Mouse (Mus musculus) MEL (cell line): ENCODE results near the gene Ak5. TPM values are rescaled to one million over a fixed set of nuclear protein-coding genes. Genes with fewer than 3 reads are reported as not detected.

Experiments used
- DNase-seq: peaks from one replicate; pipeline ENCODE4 v3.0.0; 2011; ENCODE audit warnings: low read depth, low spot score
- H3K27ac ChIP-seq: 2 replicates; pipeline ENCODE4 v1.5.1; 2012; ENCODE audit warnings: low read depth, mild to moderate bottlenecking, control low read depth, low read length, moderate library complexity; ENCODE audit not compliant: control insufficient read depth
- H3K27me3 ChIP-seq, 2 experiments: fragments of 150-350 bp in 1 of 2; sonication (generic) in 1 of 2; 2 replicates each; pipeline ENCODE4 v1.6.1; 2012; ENCODE audit warnings: low read length in 2 of 2, mild to moderate bottlenecking in 2 of 2, improper control_type of control experiment in 1 of 2, moderate library complexity in 1 of 2; ENCODE audit not compliant: insufficient read depth in 2 of 2, control insufficient read depth in 1 of 2
- H3K36me3 ChIP-seq, 2 experiments: 2 replicates each; pipeline ENCODE4 v1.6.1; 2012 to 2014; ENCODE audit warnings: low read length in 2 of 2, improper control_type of control experiment in 1 of 2, inconsistent platforms in 1 of 2, mild to moderate bottlenecking in 1 of 2; ENCODE audit not compliant: insufficient read depth in 2 of 2, control insufficient read depth in 1 of 2
- H3K4me1 ChIP-seq, 2 experiments: fragments of 150-350 bp in 1 of 2; sonication (generic) in 1 of 2; 2 replicates each; pipeline ENCODE4 v1.6.1; 2012; ENCODE audit warnings: low read length in 2 of 2, improper control_type of control experiment in 1 of 2, mild to moderate bottlenecking in 1 of 2; ENCODE audit not compliant: insufficient read depth in 2 of 2, control insufficient read depth in 1 of 2
- H3K4me3 ChIP-seq, 2 experiments: fragments of 150-350 bp in 1 of 2; sonication (generic) in 1 of 2; 2 replicates each; pipeline ENCODE4 v1.5.1; 2012; ENCODE audit warnings: low read depth in 2 of 2, low read length in 2 of 2, mild to moderate bottlenecking in 2 of 2, moderate library complexity in 2 of 2, control low read depth in 1 of 2, improper control_type of control experiment in 1 of 2; ENCODE audit not compliant: control insufficient read depth in 1 of 2, insufficient read depth in 1 of 2
- H3K79me2 ChIP-seq: 2 replicates; pipeline ENCODE4 v1.6.1; 2012; ENCODE audit warnings: mild to moderate bottlenecking, low read length, moderate library complexity; ENCODE audit not compliant: control insufficient read depth, poor library complexity, insufficient read depth
- H3K9ac ChIP-seq: 2 replicates; pipeline ENCODE4 v1.6.1; 2012; ENCODE audit warnings: low read depth, mild to moderate bottlenecking, control low read depth, low read length, moderate library complexity; ENCODE audit not compliant: control insufficient read depth, poor library complexity, severe bottlenecking
- H3K9me3 ChIP-seq: fragments of 150-350 bp; sonication (generic); replicated peaks from 2 replicates; pipeline ENCODE4 v1.6.1; 2012; ENCODE audit warnings: mild to moderate bottlenecking, low read length, improper control_type of control experiment, moderate library complexity; ENCODE audit not compliant: insufficient read depth
- CHD2 ChIP-seq: IDR thresholded peaks from 2 replicates; pipeline ENCODE4 v1.6.1; 2011; ENCODE audit warnings: low read length, improper control_type of control experiment
- CTCF ChIP-seq, 3 experiments: IDR thresholded peaks in 2 of 3; conservative IDR thresholded peaks in 1 of 3; 2 replicates each; pipeline ENCODE4 v1.5.1; 2011 to 2012; ENCODE audit warnings: low read length in 3 of 3, low read depth in 2 of 3, mild to moderate bottlenecking in 2 of 3, improper control_type of control experiment in 1 of 3, inconsistent platforms in 1 of 3, mixed read lengths in 1 of 3, moderate library complexity in 1 of 3; ENCODE audit not compliant: control insufficient read depth in 1 of 3, insufficient read depth in 1 of 3, poor library complexity in 1 of 3, severe bottlenecking in 1 of 3
- E2F4 ChIP-seq: IDR thresholded peaks from 2 replicates; pipeline ENCODE4 v1.6.1; 2011; ENCODE audit warnings: low read depth, low read length, improper control_type of control experiment, borderline replicate concordance
- ELF1 ChIP-seq: IDR thresholded peaks from 2 replicates; pipeline ENCODE4 v1.6.1; 2014; ENCODE audit warnings: low read depth, mild to moderate bottlenecking, inconsistent platforms, low read length, improper control_type of control experiment, moderate library complexity
- EP300 ChIP-seq, 2 experiments: IDR thresholded peaks; 2 replicates each; pipeline ENCODE4 v1.6.1; 2011; ENCODE audit warnings: improper control_type of control experiment in 2 of 2, low read length in 2 of 2, low read depth in 1 of 2, mild to moderate bottlenecking in 1 of 2
- GABPA ChIP-seq: IDR thresholded peaks from 2 replicates; pipeline ENCODE4 v1.6.1; 2012; ENCODE audit warnings: low read depth, mild to moderate bottlenecking, inconsistent platforms, low read length, improper control_type of control experiment, moderate library complexity
- JUND ChIP-seq: IDR thresholded peaks from 2 replicates; pipeline ENCODE4 v1.6.1; 2011; ENCODE audit warnings: low read depth, mild to moderate bottlenecking, improper control_type of control experiment, low read length
- MAFK ChIP-seq: IDR thresholded peaks from 2 replicates; pipeline ENCODE4 v1.6.1; 2011; ENCODE audit warnings: low read depth, mild to moderate bottlenecking, low read length, improper control_type of control experiment, borderline replicate concordance
- MAZ ChIP-seq: IDR thresholded peaks from 2 replicates; pipeline ENCODE4 v1.6.1; 2012; ENCODE audit warnings: low read depth, mild to moderate bottlenecking, inconsistent platforms, low read length, improper control_type of control experiment
- MXI1 ChIP-seq: IDR thresholded peaks from 2 replicates; pipeline ENCODE4 v1.6.1; 2011; ENCODE audit warnings: mild to moderate bottlenecking, low read depth, low read length, improper control_type of control experiment
- MYB ChIP-seq: IDR thresholded peaks from 2 replicates; pipeline ENCODE4 v1.6.1; 2011; ENCODE audit warnings: mild to moderate bottlenecking, low read depth, low read length, improper control_type of control experiment
- NRF1 ChIP-seq: IDR thresholded peaks from 2 replicates; pipeline ENCODE4 v1.6.1; 2014; ENCODE audit warnings: low read depth, mild to moderate bottlenecking, inconsistent platforms, low read length, improper control_type of control experiment, moderate library complexity; ENCODE audit not compliant: poor library complexity, insufficient read depth, severe bottlenecking
- POLR2A ChIP-seq, 2 experiments: IDR thresholded peaks; 2 replicates each; pipeline ENCODE4 v1.6.1; 2011 to 2012; ENCODE audit warnings: low read length in 2 of 2, mild to moderate bottlenecking in 2 of 2, control low read depth in 1 of 2, improper control_type of control experiment in 1 of 2, low read depth in 1 of 2, moderate library complexity in 1 of 2; ENCODE audit not compliant: control insufficient read depth in 1 of 2, insufficient read depth in 1 of 2, poor library complexity in 1 of 2
- POLR2AphosphoS2 ChIP-seq: IDR thresholded peaks from 2 replicates; pipeline ENCODE4 v1.6.1; 2011; ENCODE audit warnings: low read length, improper control_type of control experiment
- POLR2AphosphoS5 ChIP-seq: IDR thresholded peaks from 2 replicates; pipeline ENCODE4 v1.6.1; 2012; ENCODE audit warnings: low read depth, borderline replicate concordance, mild to moderate bottlenecking, inconsistent platforms, low read length, moderate library complexity, mixed read lengths
- RCOR1 ChIP-seq: IDR thresholded peaks from 2 replicates; pipeline ENCODE4 v1.6.1; 2012; ENCODE audit warnings: low read depth, mild to moderate bottlenecking, inconsistent platforms, low read length, improper control_type of control experiment
- SMC3 ChIP-seq: IDR thresholded peaks from 2 replicates; pipeline ENCODE4 v1.6.1; 2011; ENCODE audit warnings: low read depth, low read length, improper control_type of control experiment
- TAL1 ChIP-seq: IDR thresholded peaks from 2 replicates; pipeline ENCODE4 v1.6.1; 2012; ENCODE audit warnings: mild to moderate bottlenecking, inconsistent platforms, low read length, moderate library complexity, mixed read lengths
- ZC3H11A ChIP-seq: IDR thresholded peaks from 2 replicates; pipeline ENCODE4 v1.6.1; 2012; ENCODE audit warnings: low read depth, mild to moderate bottlenecking, inconsistent platforms, low read length, improper control_type of control experiment
- polyA plus RNA-seq, 2 experiments: library from polyadenylated mRNA; stranded (reverse) in 1 of 2; unstranded in 1 of 2; fragments of >175 nt in 1 of 2; fragments of >200 nt in 1 of 2; gene quantifications; 2 replicates each; pipeline versions ENCODE4 v1.2.1 to v1.2.4; 2012; ENCODE audit warnings: low replicate concordance in 2 of 2, low read depth in 1 of 2; ENCODE audit not compliant: insufficient read length in 2 of 2, insufficient read depth in 1 of 2, missing spikeins in 1 of 2
- total RNA-seq: library from RNA; depleted of rRNA; stranded (reverse); fragments of 300-350 nt; gene quantifications from 2 replicates; pipeline ENCODE4 v1.2.3, GENCODE M21; 2012

Ak5 gene
- total and polyA plus RNA-seq, 3 experiments = 0.06 to 0.31 TPM; not detected in 1

DNA sequence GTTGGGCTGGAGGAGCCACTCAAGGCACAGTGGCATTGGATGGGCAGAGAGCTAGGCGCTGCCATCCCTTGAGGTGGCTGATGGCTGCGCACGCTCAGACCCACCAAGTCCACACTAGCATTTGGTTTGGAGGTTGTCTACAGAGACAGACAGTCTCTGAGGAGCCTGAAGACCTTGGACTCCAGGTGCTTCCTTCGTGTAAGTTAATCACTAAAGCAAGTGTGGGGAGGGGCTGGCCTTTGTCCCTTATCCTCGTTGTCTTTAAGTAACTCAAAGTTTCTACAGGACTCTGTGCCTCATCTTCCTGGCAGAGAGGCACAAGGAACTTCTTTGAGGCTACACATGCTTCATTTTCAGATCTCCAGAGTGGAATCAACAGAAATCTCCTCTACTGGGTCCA is 29.9 kb upstream of the Ak5 start:
- DNase-seq = no peak
- Histone ChIP-seq H3K4me3 (no peak overlapping the region), H3K27me3 (peaks cover 6 to 15% of the 10 kb centered on the region in 2 experiments; a peak in 3 of 4 replicates), H3K79me2 (no peaks in the 10 kb centered on the region), H3K9ac (no peak overlapping the region), H3K27ac (no peak overlapping the region), H3K36me3 (no peaks in the 10 kb centered on the region), H3K9me3 (no peaks in the 10 kb centered on the region), H3K4me1 (no peaks in the 10 kb centered on the region)
- TF ChIP-seq SMC3 (no peak), CHD2 (no peak)

- Histone ChIP-seq H3K4me1 (no peaks in the 10 kb centered on the region), H3K9me3 (no peaks in the 10 kb centered on the region), H3K79me2 (no peaks in the 10 kb centered on the region), H3K36me3 (no peaks in the 10 kb centered on the region), H3K9ac (no peak overlapping the region), H3K27me3 (peaks cover 7 to 16% of the 10 kb centered on the region in 2 experiments), H3K4me3 (no peak overlapping the region)
- TF ChIP-seq GABPA = no peak
- no peak for TF ChIP-seq ZC3H11A
- no peak for TF ChIP-seq JUND
- TF ChIP-seq MYB = no peak
- TF ChIP-seq ELF1 = no peak
- no peak for TF ChIP-seq MAFK
- no peak for TF ChIP-seq POLR2A (IDR thresholded peaks at IDR 0.05; ENCODE audit: control insufficient read depth in 1 of 2, insufficient read depth in 1 of 2, low read depth in 1 of 2, low read length in 2 of 2, poor library complexity in 1 of 2)
- TF ChIP-seq MAZ = no peak
- no peak for TF ChIP-seq CTCF (IDR thresholded peaks at IDR 0.05 in 2 of 3, conservative IDR thresholded peaks at IDR 0.05 in 1 of 3; ENCODE audit: control insufficient read depth in 1 of 3, insufficient read depth in 1 of 3, low read depth in 2 of 3, low read length in 3 of 3, poor library complexity in 1 of 3, severe bottlenecking in 1 of 3)
- TF ChIP-seq POLR2AphosphoS2 = no peak
- no peak for TF ChIP-seq POLR2AphosphoS5
- TF ChIP-seq E2F4 = no peak
- TF ChIP-seq RCOR1 = no peak
- no peak for TF ChIP-seq NRF1
- TF ChIP-seq TAL1 = no peak
- TF ChIP-seq MXI1 = no peak
- TF ChIP-seq EP300 (IDR thresholded peaks at IDR 0.05; ENCODE audit: low read depth in 1 of 2, low read length in 2 of 2) = no peak
- TF ChIP-seq, all 39 proteins: peak for 0
- no peak overlapping the region for H3K27ac ChIP-seq
- no peak for DNase-seq
These were observed 26.8 kb upstream of the Ak5 start for GRCm38 (mm10) chr3:152694950-152695349.
